In the genomic region with DNA sequence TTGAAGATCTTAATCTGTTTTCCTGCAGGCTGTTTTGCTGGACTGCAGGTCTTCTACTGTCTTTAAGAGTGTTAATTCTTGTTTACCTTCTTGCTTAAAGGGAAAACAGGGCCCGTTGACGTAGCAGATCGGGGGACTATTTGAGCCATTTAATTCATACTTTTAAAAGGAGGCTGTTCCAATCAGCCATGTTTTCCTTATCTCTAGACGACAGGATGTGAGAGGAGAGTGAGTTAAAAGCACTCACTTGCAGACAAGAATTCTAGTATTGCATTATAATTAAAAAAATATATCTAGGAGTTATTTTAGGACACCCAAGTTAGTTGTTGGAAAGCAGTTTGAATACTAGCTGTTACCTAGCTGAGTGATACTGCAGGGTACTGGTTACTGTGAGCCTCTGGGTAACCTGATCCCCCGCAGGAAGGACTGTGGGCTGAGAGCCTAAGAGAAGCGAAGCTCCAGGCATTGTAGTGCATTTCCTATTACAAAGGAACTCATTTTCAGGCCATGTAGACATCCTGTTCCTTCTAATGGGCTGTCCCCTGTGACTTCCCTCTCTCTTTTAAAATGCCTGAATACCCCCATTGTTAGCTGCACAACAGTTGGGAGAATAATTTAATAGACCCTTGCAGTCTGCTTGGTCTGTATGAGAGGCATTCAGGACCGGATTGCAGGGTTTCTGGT, we compare ENCODE assay signal across 8 mouse cellular contexts. TPM values are rescaled to one million over a fixed set of nuclear protein-coding genes. Genes with fewer than 3 reads are reported as not detected.
A peak's percentile ranks its signal among the peaks of the same experiment; 100 is the strongest.
DNase-seq lines count a peak whose midpoint lies in the region; ATAC-seq and TF ChIP-seq lines count a peak whose summit lies in the region.

No protein-coding gene starts in this region.

- H3K9ac ChIP-seq in heart, adult 2 months (ENCODE audit: low read depth, low read length), result peak overlapping the region; percentile 80; the same call in 1 of the 2 replicates
- peak overlapping the region; percentile 96 for H3K9ac ChIP-seq in kidney, embryonic 14.5 days (ENCODE audit: low read depth, low read length)
- peak overlapping the region; percentile 92 for H3K9ac ChIP-seq in stomach, embryonic 16.5 days (ENCODE audit: low read length)

- DNase-seq in cerebellum, postnatal 10 days, result peak; percentile 15 to 37
- DNase-seq in cerebellum, postnatal 36 days, result no peak
- DNase-seq in NIH3T3 (ENCODE audit: low read depth), result peak; percentile 61
- DNase-seq in heart, adult 2 months, result peak; percentile 44 to 60
- DNase-seq in lung, postnatal 25 days (ENCODE audit: low spot score), result peak; percentile 68
- DNase-seq in cerebellum, postnatal 4 days (ENCODE audit: low spot score in 2 of 2), result no peak

- TF ChIP-seq EP300 in heart, adult 2 months (IDR thresholded peaks at IDR 0.05; ENCODE audit: insufficient read depth, low read depth, low read length), result 0 out of 2 replicates have a peak, but pooled peaks have one; percentile 81

- H3K27ac ChIP-seq in heart, adult 2 months, result peak overlapping the region; percentile 99
- peak overlapping the region; percentile 99 for H3K27ac ChIP-seq in kidney, embryonic 14.5 days (ENCODE audit: low read depth, low read length)
- peak overlapping the region; percentile 97; the same call in 1 of the 2 replicates for H3K27ac ChIP-seq in stomach, embryonic 16.5 days (ENCODE audit: low read length)

- peak overlapping the region; percentile 83 for H3K4me2 ChIP-seq in kidney, embryonic 14.5 days (replicated peaks; ENCODE audit: low read depth, low read length)
- peak overlapping the region; percentile 85 for H3K4me2 ChIP-seq in stomach, embryonic 16.5 days (ENCODE audit: low read depth, low read length)

- intact Hi-C loops in heart, adult 2 months (cut with DNase I), result loop anchor here (2.0 to 10.0 kb wide), 4 partner anchors 177 to 890 kb away; no protein-coding TSS in a partner anchor

- ATAC-seq in kidney, embryonic 14.5 days (ENCODE audit: low FRiP score, low TSS enrichment), result no peak
- ATAC-seq in stomach, embryonic 16.5 days (ENCODE audit: insufficient read depth, low FRiP score), result no peak

- H3K36me3 ChIP-seq in heart, adult 2 months (ENCODE audit: control insufficient read depth, insufficient read depth, low read length), result peaks cover 15% of the 10 kb centered on the region
- peaks cover 16% of the 10 kb centered on the region; the same call in 1 of the 2 replicates for H3K36me3 ChIP-seq in kidney, embryonic 14.5 days (ENCODE audit: control insufficient read depth, insufficient read depth, low read length)
- H3K36me3 ChIP-seq in stomach, embryonic 16.5 days (ENCODE audit: control insufficient read depth, insufficient read depth, low read length), result peaks cover 3% of the 10 kb centered on the region; the same call in 1 of the 2 replicates

- H3K4me3 ChIP-seq in heart, adult 2 months, result peak overlapping the region; percentile 80
- peak overlapping the region; percentile 89 for H3K4me3 ChIP-seq in kidney, embryonic 14.5 days (ENCODE audit: low read length)
- peak overlapping the region; percentile 74 for H3K4me3 ChIP-seq in stomach, embryonic 16.5 days (replicated peaks; ENCODE audit: low read length)

- WGBS in heart, adult 2 months, result 25% methylated on average over 7 of the region's 7 CpGs
- under 1% methylated on average over 7 of the region's 7 CpGs for WGBS in kidney, embryonic 14.5 days
- WGBS in stomach, embryonic 16.5 days, result 20% methylated on average over 7 of the region's 7 CpGs

- 0 out of 2 replicates have a peak, but pooled peaks cover 1% of the 10 kb centered on the region for H3K79me2 ChIP-seq in heart, adult 2 months (replicated peaks; ENCODE audit: control insufficient read depth, insufficient read depth, low read length)

- H3K4me1 ChIP-seq in heart, adult 2 months (ENCODE audit: control insufficient read depth, insufficient read depth, low read length), result peaks cover 11% of the 10 kb centered on the region
- H3K4me1 ChIP-seq in kidney, embryonic 14.5 days (ENCODE audit: control insufficient read depth, insufficient read depth, low read length), result peaks cover 27% of the 10 kb centered on the region
- peaks cover 25% of the 10 kb centered on the region for H3K4me1 ChIP-seq in stomach, embryonic 16.5 days (ENCODE audit: control insufficient read depth, insufficient read depth, low read length)

- no peak for TF ChIP-seq CTCF in heart, adult 2 months (IDR thresholded peaks at IDR 0.05)

- H3K9me3 ChIP-seq in kidney, embryonic 14.5 days (ENCODE audit: control insufficient read depth, low read length), result no peaks in the 10 kb centered on the region
- H3K9me3 ChIP-seq in stomach, embryonic 16.5 days (replicated peaks; ENCODE audit: control insufficient read depth, low read length), result no peaks in the 10 kb centered on the region

- TF ChIP-seq POLR2A in heart, adult 2 months (IDR thresholded peaks at IDR 0.05; ENCODE audit: insufficient read depth, low read depth, low read length), result peak; percentile 57

- H3K27me3 ChIP-seq in heart, adult 2 months (ENCODE audit: control insufficient read depth, insufficient read depth, low read length), result no peaks in the 10 kb centered on the region
- no peaks in the 10 kb centered on the region for H3K27me3 ChIP-seq in kidney, embryonic 14.5 days (ENCODE audit: control insufficient read depth, insufficient read depth, low read length)
- H3K27me3 ChIP-seq in stomach, embryonic 16.5 days (ENCODE audit: control insufficient read depth, insufficient read depth, low read length), result no peaks in the 10 kb centered on the region

RNA-seq across cellular contexts. Expression of gene Dusp6, which starts 2.1 kb away (rescaled TPM):
- total RNA-seq in heart, adult 2 months (2021), result 10 to 100 TPM; 15.8 to 21.4 TPM
- polyA plus RNA-seq in heart, adult 2 months (2012; rRNA removed), result 24.8 and 25.6 TPM in 2 replicates
- polyA plus RNA-seq in kidney, embryonic 14.5 days (2014; fragmentation: Nextera tagmentation; extraction: Ambion mirVana), result 87.7 and 98.5 TPM in 2 replicates
- 39.7 and 40.8 TPM in 2 replicates for polyA plus RNA-seq in stomach, embryonic 16.5 days (2015; fragmentation: Nextera tagmentation; extraction: Ambion mirVana)

Comparison
In these comparisons a context has a peak if more than half of its experiments do, and no peak if none do; other contexts are left out.
1. DNase-seq: peak in cerebellum, postnatal 10 days (2 of 2), NIH3T3 (single experiment), heart, adult 2 months (2 of 2) and lung, postnatal 25 days (single experiment); none in cerebellum, postnatal 36 days (0 of 2) and cerebellum, postnatal 4 days (0 of 2).
2. Peak in every context shown above with its lines, with median percentiles within 50 percentile points of each other: H3K27ac ChIP-seq, H3K4me3 ChIP-seq and H3K9ac ChIP-seq.